Mouse (Mus musculus): Measurements from ENCODE around the gene Actbl2. TPM values are rescaled to one million over a fixed set of nuclear protein-coding genes. Genes with fewer than 3 reads are reported as not detected.
A peak's percentile ranks its signal among the peaks of the same experiment; 100 is the strongest.

Gene Actbl2
- polyA plus RNA-seq (2014; fragmentation: Nextera tagmentation; extraction: Ambion mirVana) = not detected in 2 replicates

- no peak within 1 kb of the TSS for H3K9ac ChIP-seq (ENCODE audit: low read depth, low read length)
- DNase-seq (ENCODE audit: low spot score) = no peak
- WGBS = 91% methylated on average over 5 of the region's 5 CpGs
- no peaks in the 10 kb centered on the region for H3K4me1 ChIP-seq (replicated peaks; ENCODE audit: control insufficient read depth, insufficient read depth, low read length)
- no peaks in the 10 kb centered on the region for H3K27me3 ChIP-seq (ENCODE audit: control insufficient read depth, insufficient read depth, low read length)
- no peaks in the 10 kb centered on the region for H3K9me3 ChIP-seq (ENCODE audit: control insufficient read depth, low read length)
- H3K36me3 ChIP-seq (ENCODE audit: control insufficient read depth, insufficient read depth, low read length) = no peaks in the 10 kb centered on the region
- H3K27ac ChIP-seq (ENCODE audit: low read depth, low read length) = no peak within 1 kb of the TSS
- no peak within 1 kb of the TSS for H3K4me3 ChIP-seq (ENCODE audit: low read depth, low read length)
- ATAC-seq (ENCODE audit: low FRiP score) = no peak
- no peak within 1 kb of the TSS for H3K4me2 ChIP-seq (replicated peaks; ENCODE audit: low read depth, low read length)
These were observed at the start of gene Actbl2 for GRCm38 (mm10) chr13:111254713-111255112. Gene Actbl2, plus strand, starts transcription at chr13:111255013.

GRCm38 (mm10) chr13:111210649-111211378 lies 44.0 kb upstream of the Actbl2 start:
- 55% methylated on average over 8 of the region's 8 CpGs for WGBS
- Histone ChIP-seq H3K9ac (ENCODE audit: low read depth, low read length) (no peak overlapping the region), H3K27ac (ENCODE audit: low read depth, low read length) (no peak overlapping the region), H3K4me2 (replicated peaks; ENCODE audit: low read depth, low read length) (no peak overlapping the region), H3K4me1 (replicated peaks; ENCODE audit: control insufficient read depth, insufficient read depth, low read length) (no peaks in the 10 kb centered on the region), H3K9me3 (ENCODE audit: control insufficient read depth, low read length) (no peaks in the 10 kb centered on the region), H3K36me3 (ENCODE audit: control insufficient read depth, insufficient read depth, low read length) (no peaks in the 10 kb centered on the region), H3K4me3 (ENCODE audit: low read depth, low read length) (no peak overlapping the region), H3K27me3 (ENCODE audit: control insufficient read depth, insufficient read depth, low read length) (no peaks in the 10 kb centered on the region)
- ATAC-seq (ENCODE audit: low FRiP score) = no peak
- peak; percentile 15 for DNase-seq (ENCODE audit: low spot score)

- H3K9ac ChIP-seq (ENCODE audit: low read depth, low read length) = no peak overlapping the region
- H3K4me3 ChIP-seq (ENCODE audit: low read depth, low read length) = no peak overlapping the region
- DNase-seq (ENCODE audit: low spot score) (no peak), ATAC-seq (ENCODE audit: low FRiP score) (no peak)
- H3K4me2 ChIP-seq (replicated peaks; ENCODE audit: low read depth, low read length) = no peak overlapping the region
- no peaks in the 10 kb centered on the region for H3K4me1 ChIP-seq (replicated peaks; ENCODE audit: control insufficient read depth, insufficient read depth, low read length)
- no peaks in the 10 kb centered on the region for H3K36me3 ChIP-seq (ENCODE audit: control insufficient read depth, insufficient read depth, low read length)
- H3K27me3 ChIP-seq (ENCODE audit: control insufficient read depth, insufficient read depth, low read length) = no peaks in the 10 kb centered on the region
- 34% methylated on average over 5 of the region's 5 CpGs for WGBS
- no peaks in the 10 kb centered on the region for H3K9me3 ChIP-seq (ENCODE audit: control insufficient read depth, low read length)
- H3K27ac ChIP-seq (ENCODE audit: low read depth, low read length) = no peak overlapping the region
These were observed 26.0 kb upstream of the Actbl2 start for GRCm38 (mm10) chr13:111228768-111229167.

GRCm38 (mm10) chr13:111229541-111229940 lies 25.3 kb upstream of the Actbl2 start:
- Histone ChIP-seq H3K4me1 (replicated peaks; ENCODE audit: control insufficient read depth, insufficient read depth, low read length) (no peaks in the 10 kb centered on the region), H3K27ac (ENCODE audit: low read depth, low read length) (no peak overlapping the region), H3K9me3 (ENCODE audit: control insufficient read depth, low read length) (no peaks in the 10 kb centered on the region), H3K4me2 (replicated peaks; ENCODE audit: low read depth, low read length) (no peak overlapping the region), H3K36me3 (ENCODE audit: control insufficient read depth, insufficient read depth, low read length) (no peaks in the 10 kb centered on the region), H3K4me3 (ENCODE audit: low read depth, low read length) (no peak overlapping the region), H3K27me3 (ENCODE audit: control insufficient read depth, insufficient read depth, low read length) (no peaks in the 10 kb centered on the region), H3K9ac (ENCODE audit: low read depth, low read length) (no peak overlapping the region)
- 85% methylated on average over 6 of the region's 6 CpGs for WGBS
- ATAC-seq (ENCODE audit: low FRiP score) = no peak
- DNase-seq (ENCODE audit: low spot score) = no peak

GRCm38 (mm10) chr13:111232416-111232815 lies 22.4 kb upstream of the Actbl2 start:
- no peaks in the 10 kb centered on the region for H3K27me3 ChIP-seq (ENCODE audit: control insufficient read depth, insufficient read depth, low read length)
- DNase-seq (ENCODE audit: low spot score) (no peak), ATAC-seq (ENCODE audit: low FRiP score) (peak; percentile 55; the same call in 1 of the 2 replicates)
- H3K4me3 ChIP-seq (ENCODE audit: low read depth, low read length) = no peak overlapping the region
- no peak overlapping the region for H3K27ac ChIP-seq (ENCODE audit: low read depth, low read length)
- H3K9ac ChIP-seq (ENCODE audit: low read depth, low read length) = no peak overlapping the region
- H3K36me3 ChIP-seq (ENCODE audit: control insufficient read depth, insufficient read depth, low read length) = no peaks in the 10 kb centered on the region
- H3K9me3 ChIP-seq (ENCODE audit: control insufficient read depth, low read length) = no peaks in the 10 kb centered on the region
- H3K4me1 ChIP-seq (replicated peaks; ENCODE audit: control insufficient read depth, insufficient read depth, low read length) = no peaks in the 10 kb centered on the region
- no peak overlapping the region for H3K4me2 ChIP-seq (replicated peaks; ENCODE audit: low read depth, low read length)
- WGBS = 61% methylated on average over 7 of the region's 7 CpGs

- Histone ChIP-seq H3K4me2 (replicated peaks; ENCODE audit: low read depth, low read length) (no peak overlapping the region), H3K27ac (ENCODE audit: low read depth, low read length) (no peak overlapping the region), H3K4me3 (ENCODE audit: low read depth, low read length) (no peak overlapping the region), H3K27me3 (ENCODE audit: control insufficient read depth, insufficient read depth, low read length) (no peaks in the 10 kb centered on the region), H3K9me3 (ENCODE audit: control insufficient read depth, low read length) (no peaks in the 10 kb centered on the region), H3K9ac (ENCODE audit: low read depth, low read length) (no peak overlapping the region), H3K4me1 (replicated peaks; ENCODE audit: control insufficient read depth, insufficient read depth, low read length) (no peaks in the 10 kb centered on the region), H3K36me3 (ENCODE audit: control insufficient read depth, insufficient read depth, low read length) (no peaks in the 10 kb centered on the region)
- 86% methylated on average over 5 of the region's 5 CpGs for WGBS
- no peak for DNase-seq (ENCODE audit: low spot score)
- ATAC-seq (ENCODE audit: low FRiP score) = no peak
These were observed 21.5 kb upstream of the Actbl2 start for GRCm38 (mm10) chr13:111233356-111233755.

GRCm38 (mm10) chr13:111234573-111234972 lies 20.2 kb upstream of the Actbl2 start:
- H3K9ac ChIP-seq (ENCODE audit: low read depth, low read length) = no peak overlapping the region
- H3K27ac ChIP-seq (ENCODE audit: low read depth, low read length) = no peak overlapping the region
- H3K36me3 ChIP-seq (ENCODE audit: control insufficient read depth, insufficient read depth, low read length) = no peaks in the 10 kb centered on the region
- 85% methylated on average over 3 of the region's 3 CpGs for WGBS
- ATAC-seq (ENCODE audit: low FRiP score) (no peak), DNase-seq (ENCODE audit: low spot score) (no peak)
- no peaks in the 10 kb centered on the region for H3K27me3 ChIP-seq (ENCODE audit: control insufficient read depth, insufficient read depth, low read length)
- H3K4me3 ChIP-seq (ENCODE audit: low read depth, low read length) = no peak overlapping the region
- no peaks in the 10 kb centered on the region for H3K9me3 ChIP-seq (ENCODE audit: control insufficient read depth, low read length)
- no peak overlapping the region for H3K4me2 ChIP-seq (replicated peaks; ENCODE audit: low read depth, low read length)
- no peaks in the 10 kb centered on the region for H3K4me1 ChIP-seq (replicated peaks; ENCODE audit: control insufficient read depth, insufficient read depth, low read length)

GRCm38 (mm10) chr13:111235719-111236166 lies 19.1 kb upstream of the Actbl2 start:
- WGBS = 70% methylated on average over 6 of the region's 6 CpGs
- Histone ChIP-seq H3K27ac (ENCODE audit: low read depth, low read length) (peak overlapping the region; percentile 17; the same call in 1 of the 2 replicates), H3K4me1 (replicated peaks; ENCODE audit: control insufficient read depth, insufficient read depth, low read length) (no peaks in the 10 kb centered on the region), H3K4me2 (replicated peaks; ENCODE audit: low read depth, low read length) (no peak overlapping the region), H3K9me3 (ENCODE audit: control insufficient read depth, low read length) (no peaks in the 10 kb centered on the region), H3K36me3 (ENCODE audit: control insufficient read depth, insufficient read depth, low read length) (no peaks in the 10 kb centered on the region), H3K9ac (ENCODE audit: low read depth, low read length) (no peak overlapping the region), H3K4me3 (ENCODE audit: low read depth, low read length) (no peak overlapping the region), H3K27me3 (ENCODE audit: control insufficient read depth, insufficient read depth, low read length) (no peaks in the 10 kb centered on the region)
- ATAC-seq (ENCODE audit: low FRiP score) (no peak), DNase-seq (ENCODE audit: low spot score) (no peak)

- Histone ChIP-seq H3K27ac (ENCODE audit: low read depth, low read length) (no peak overlapping the region), H3K9me3 (ENCODE audit: control insufficient read depth, low read length) (no peaks in the 10 kb centered on the region), H3K4me2 (replicated peaks; ENCODE audit: low read depth, low read length) (no peak overlapping the region), H3K4me3 (ENCODE audit: low read depth, low read length) (no peak overlapping the region), H3K4me1 (replicated peaks; ENCODE audit: control insufficient read depth, insufficient read depth, low read length) (no peaks in the 10 kb centered on the region), H3K9ac (ENCODE audit: low read depth, low read length) (no peak overlapping the region), H3K36me3 (ENCODE audit: control insufficient read depth, insufficient read depth, low read length) (no peaks in the 10 kb centered on the region), H3K27me3 (ENCODE audit: control insufficient read depth, insufficient read depth, low read length) (no peaks in the 10 kb centered on the region)
- DNase-seq (ENCODE audit: low spot score) (no peak), ATAC-seq (ENCODE audit: low FRiP score) (no peak)
- 67% methylated on average over 9 of the region's 9 CpGs for WGBS
These were observed 18.4 kb upstream of the Actbl2 start for GRCm38 (mm10) chr13:111236461-111236864.
